Mouse (Mus musculus) neural tube, embryonic 14.5 days (tissue): ENCODE measurements around the gene Mymx. TPM values are rescaled to one million over a fixed set of nuclear protein-coding genes. Genes with fewer than 3 reads are reported as not detected.

ENCODE experiments used
- ATAC-seq: fragments of 200-750 bp; cut with Nextera tagmentation; 2 replicates; pipeline ENCODE4 v1.8.0; 2017; ENCODE audit warnings: low read depth, mild to moderate bottlenecking, moderate TSS enrichment, moderate library complexity
- H3K27ac ChIP-seq: fragments of 300-500 bp; sonication (generic); 2 replicates; pipeline ENCODE4 v1.5.1; 2014; ENCODE audit warnings: low read depth, mild to moderate bottlenecking, control low read depth, low read length, moderate library complexity, mixed read lengths
- H3K27me3 ChIP-seq: fragments of 300-500 bp; sonication (generic); 2 replicates; pipeline ENCODE4 v1.6.1; 2014; ENCODE audit warnings: low read length; ENCODE audit not compliant: control insufficient read depth, insufficient read depth
- H3K36me3 ChIP-seq: fragments of 300-500 bp; sonication (generic); 2 replicates; pipeline ENCODE4 v1.6.1; 2014; ENCODE audit warnings: low read length, mixed read lengths; ENCODE audit not compliant: control insufficient read depth, insufficient read depth
- H3K4me1 ChIP-seq: fragments of 300-500 bp; sonication (generic); 2 replicates; pipeline ENCODE4 v1.6.1; 2014; ENCODE audit warnings: low read length; ENCODE audit not compliant: control insufficient read depth, insufficient read depth
- H3K4me2 ChIP-seq: fragments of 300-500 bp; sonication (generic); 2 replicates; pipeline ENCODE4 v1.6.1; 2014; ENCODE audit warnings: mild to moderate bottlenecking, low read depth, low read length, control low read depth
- H3K4me3 ChIP-seq: fragments of 300-500 bp; sonication (generic); 2 replicates; pipeline ENCODE4 v1.5.1; 2014; ENCODE audit warnings: low read depth, low read length, control low read depth, mixed read lengths
- H3K9ac ChIP-seq: fragments of 300-500 bp; sonication (generic); replicated peaks from 2 replicates; pipeline ENCODE4 v1.6.1; 2014; ENCODE audit warnings: low read depth, mild to moderate bottlenecking, control low read depth, low read length, mixed read lengths
- H3K9me3 ChIP-seq: fragments of 300-500 bp; sonication (generic); 2 replicates; pipeline ENCODE4 v1.6.1; 2016; ENCODE audit warnings: low read length; ENCODE audit not compliant: control insufficient read depth
- WGBS: fragments of 180-500 bp; shearing (Covaris S2); extraction: QIAGEN DNeasy Blood & Tissue Kit; methylation state at CpG from one replicate; pipeline ENCODE4 v1.1.7; 2014; 5-methylcytosine and 5-hydroxymethylcytosine counted together
- polyA plus RNA-seq: library from polyadenylated mRNA; unstranded; fragments of >200 nt; fragmentation: Nextera tagmentation; extraction: Ambion mirVana; gene quantifications from 2 replicates; pipeline ENCODE4 v1.2.1, GENCODE M21; 2014

Gene Mymx
- polyA plus RNA-seq = 0.44 and 1.0 TPM in 2 replicates

GRCm38 (mm10) chr17:45601877-45602304, at the start of gene Mymx:
Gene Mymx (minus strand): TSS chr17:45602102.
- Histone ChIP-seq H3K9ac (no peak within 1 kb of the TSS), H3K27me3 (peaks cover 6% of the 10 kb centered on the region; the same call in 1 of the 2 replicates), H3K9me3 (no peaks in the 10 kb centered on the region), H3K4me2 (no peak within 1 kb of the TSS), H3K4me1 (peaks cover 8% of the 10 kb centered on the region), H3K36me3 (no peaks in the 10 kb centered on the region), H3K4me3 (no peak within 1 kb of the TSS), H3K27ac (no peak within 1 kb of the TSS)
- 32% methylated on average over 6 of the region's 6 CpGs for WGBS
- ATAC-seq = no peak

GRCm38 (mm10) chr17:45644185-45644584, 42.3 kb upstream of the Mymx start:
- Histone ChIP-seq H3K4me3 (no peak overlapping the region), H3K36me3 (no peaks in the 10 kb centered on the region), H3K9ac (no peak overlapping the region), H3K4me1 (no peaks in the 10 kb centered on the region), H3K27me3 (no peaks in the 10 kb centered on the region), H3K9me3 (no peaks in the 10 kb centered on the region), H3K4me2 (no peak overlapping the region), H3K27ac (no peak overlapping the region)
- WGBS = 93% methylated on average over 4 of the region's 4 CpGs
- ATAC-seq = no peak

- Histone ChIP-seq H3K36me3 (no peaks in the 10 kb centered on the region), H3K27ac (no peak overlapping the region), H3K4me3 (no peak overlapping the region), H3K4me2 (no peak overlapping the region), H3K9ac (no peak overlapping the region), H3K4me1 (no peaks in the 10 kb centered on the region), H3K27me3 (no peaks in the 10 kb centered on the region), H3K9me3 (no peaks in the 10 kb centered on the region)
- peak; percentile 46; the same call in 1 of the 2 replicates for ATAC-seq
- WGBS = 22% methylated on average over 12 of the region's 12 CpGs
Measured at GRCm38 (mm10) chr17:45642701-45643100, 40.8 kb upstream of the Mymx start.

- H3K4me1 ChIP-seq = no peaks in the 10 kb centered on the region
- no peaks in the 10 kb centered on the region for H3K9me3 ChIP-seq
- no peaks in the 10 kb centered on the region for H3K36me3 ChIP-seq
- H3K4me2 ChIP-seq = no peak overlapping the region
- no peak overlapping the region for H3K27ac ChIP-seq
- no peak overlapping the region for H3K9ac ChIP-seq
- WGBS = 92% methylated on average over 8 of the region's 8 CpGs
- H3K4me3 ChIP-seq = no peak overlapping the region
- H3K27me3 ChIP-seq = no peaks in the 10 kb centered on the region
- no peak for ATAC-seq
Measured at GRCm38 (mm10) chr17:45641981-45642380, 40.1 kb upstream of the Mymx start.

GRCm38 (mm10) chr17:45638596-45639295, 36.8 kb upstream of the Mymx start:
- Histone ChIP-seq H3K4me1 (no peaks in the 10 kb centered on the region), H3K4me3 (no peak overlapping the region), H3K4me2 (no peak overlapping the region), H3K9ac (no peak overlapping the region), H3K27ac (no peak overlapping the region), H3K9me3 (no peaks in the 10 kb centered on the region), H3K27me3 (no peaks in the 10 kb centered on the region), H3K36me3 (no peaks in the 10 kb centered on the region)
- ATAC-seq = no peak
- WGBS = 85% methylated on average over 16 of the region's 16 CpGs

- Histone ChIP-seq H3K36me3 (no peaks in the 10 kb centered on the region), H3K4me1 (0 out of 2 replicates have a peak, but pooled peaks cover 5% of the 10 kb centered on the region), H3K27me3 (no peaks in the 10 kb centered on the region), H3K27ac (no peak overlapping the region), H3K9me3 (no peaks in the 10 kb centered on the region), H3K4me2 (no peak overlapping the region), H3K9ac (no peak overlapping the region), H3K4me3 (no peak overlapping the region)
- 84% methylated on average over 5 of the region's 5 CpGs for WGBS
- no peak for ATAC-seq
Measured at GRCm38 (mm10) chr17:45634033-45634432, 32.1 kb upstream of the Mymx start.

- ATAC-seq = no peak
- Histone ChIP-seq H3K4me3 (no peak overlapping the region), H3K27me3 (no peaks in the 10 kb centered on the region), H3K9ac (no peak overlapping the region), H3K4me1 (0 out of 2 replicates have a peak, but pooled peaks cover 5% of the 10 kb centered on the region), H3K4me2 (no peak overlapping the region), H3K27ac (no peak overlapping the region), H3K9me3 (no peaks in the 10 kb centered on the region), H3K36me3 (no peaks in the 10 kb centered on the region)
- WGBS = 84% methylated on average over 5 of the region's 6 CpGs
Measured at GRCm38 (mm10) chr17:45631940-45632339, 30.0 kb upstream of the Mymx start.

- Histone ChIP-seq H3K36me3 (no peaks in the 10 kb centered on the region), H3K27me3 (no peaks in the 10 kb centered on the region), H3K9me3 (no peaks in the 10 kb centered on the region), H3K4me2 (peak overlapping the region; percentile 75), H3K4me1 (0 out of 2 replicates have a peak, but pooled peaks cover 5% of the 10 kb centered on the region), H3K27ac (no peak overlapping the region; the same call in 1 of the 2 replicates), H3K9ac (no peak overlapping the region), H3K4me3 (no peak overlapping the region)
- WGBS = 50% methylated on average over 3 of the region's 3 CpGs
- 0 out of 2 replicates have a peak, but pooled peaks have one; percentile 9 for ATAC-seq
Measured at GRCm38 (mm10) chr17:45630992-45631391, 29.1 kb upstream of the Mymx start.

GRCm38 (mm10) chr17:45629861-45630694, 28.2 kb upstream of the Mymx start:
- Histone ChIP-seq H3K9me3 (no peaks in the 10 kb centered on the region), H3K4me2 (peak overlapping the region; percentile 75), H3K27ac (peak overlapping the region; percentile 80), H3K9ac (peak overlapping the region; percentile 59), H3K4me1 (0 out of 2 replicates have a peak, but pooled peaks cover 5% of the 10 kb centered on the region), H3K36me3 (no peaks in the 10 kb centered on the region), H3K27me3 (no peaks in the 10 kb centered on the region), H3K4me3 (peak overlapping the region; percentile 36)
- ATAC-seq = peak; percentile 87
- 2% methylated on average over 34 of the region's 34 CpGs for WGBS
